Mouse (Mus musculus): ENCODE measurements at regions not wholly inside any gene's neighbourhood (a gene's known extent, or its start where the extent isn't known, plus 50 kb on each side); places are given as distances from the start of the nearest gene placed in this dataset.
A peak's percentile ranks its signal among the peaks of the same experiment; 100 is the strongest.

- peak; percentile 14 for DNase-seq (ENCODE audit: low spot score)
These were observed 146.1 kb downstream of the Gpat3 start for GRCm38 (mm10) chr5:100991626-100992025.

- no peak for DNase-seq (ENCODE audit: low spot score)
These were observed 137.0 kb downstream of the Gpat3 start for GRCm38 (mm10) chr5:100982573-100982936.

GRCm38 (mm10) chr5:100981849-100982572 is 136.5 kb downstream of the Gpat3 start:
- no peak for DNase-seq (ENCODE audit: low spot score)

- no peak for DNase-seq (ENCODE audit: low spot score)
These were observed 131.2 kb downstream of the Gpat3 start for GRCm38 (mm10) chr5:100976736-100977135.

GRCm38 (mm10) chr5:100951210-100951609 is 105.7 kb downstream of the Gpat3 start:
- no peak for DNase-seq (ENCODE audit: low spot score)

All from ovary, postnatal 36 days (tissue).